Mouse (Mus musculus) lung, embryonic 14.5 days (tissue): Measurements from ENCODE around the gene Rasgrp1. TPM values are rescaled to one million over a fixed set of nuclear protein-coding genes. Genes with fewer than 3 reads are reported as not detected.

Experiments
- ATAC-seq: fragments of 200-750 bp; cut with Nextera tagmentation; 2 replicates; pipeline ENCODE4 v1.8.0; 2017; ENCODE audit warnings: mild to moderate bottlenecking, moderate TSS enrichment, moderate library complexity; ENCODE audit not compliant: insufficient read depth
- DNase-seq: peaks from one replicate; pipeline ENCODE4 v3.0.0-alpha.2; 2015
- H3K27ac ChIP-seq: fragments of 300-500 bp; sonication (generic); 2 replicates; pipeline ENCODE4 v1.5.1; 2014; ENCODE audit warnings: low read depth, mild to moderate bottlenecking, moderate library complexity
- H3K27me3 ChIP-seq: fragments of 300-500 bp; sonication (generic); 2 replicates; pipeline ENCODE4 v1.6.1; 2014; ENCODE audit warnings: low read length, control low read depth; ENCODE audit not compliant: insufficient read depth
- H3K36me3 ChIP-seq: fragments of 300-500 bp; sonication (generic); 2 replicates; pipeline ENCODE4 v1.6.1; 2014; ENCODE audit warnings: control low read depth; ENCODE audit not compliant: insufficient read depth
- H3K4me1 ChIP-seq: fragments of 300-500 bp; sonication (generic); 2 replicates; pipeline ENCODE4 v1.6.1; 2014; ENCODE audit warnings: antibody characterized with exemption, control low read depth; ENCODE audit not compliant: insufficient read depth
- H3K4me2 ChIP-seq: fragments of 300-500 bp; sonication (generic); 2 replicates; pipeline ENCODE4 v1.6.1; 2014; ENCODE audit warnings: mild to moderate bottlenecking
- H3K4me3 ChIP-seq: fragments of 300-500 bp; sonication (generic); 2 replicates; pipeline ENCODE4 v1.5.1; 2014; ENCODE audit warnings: low read depth, low read length
- H3K9ac ChIP-seq: fragments of 300-500 bp; sonication (generic); 2 replicates; pipeline ENCODE4 v1.6.1; 2014
- H3K9me3 ChIP-seq: fragments of 300-500 bp; sonication (generic); 2 replicates; pipeline ENCODE4 v1.6.1; 2016; ENCODE audit warnings: low read depth, low read length, control low read depth
- CTCF ChIP-seq: IDR thresholded peaks from 2 replicates; pipeline ENCODE4 v1.5.1; 2016; ENCODE audit warnings: antibody characterized with exemption, low read depth
- WGBS: fragments of 180-500 bp; shearing (Covaris S2); extraction: QIAGEN DNeasy Blood & Tissue Kit; methylation state at CpG from one replicate; pipeline ENCODE4 v1.1.7; 2014; 5-methylcytosine and 5-hydroxymethylcytosine counted together
- polyA plus RNA-seq: library from polyadenylated mRNA; unstranded; fragments of >200 nt; fragmentation: Nextera tagmentation; extraction: Ambion mirVana; gene quantifications from 2 replicates; pipeline ENCODE4 v1.2.1, GENCODE M21; 2014

Rasgrp1 gene
- polyA plus RNA-seq, 1 experiment from 2014 or later: 1.5 TPM

DNA sequence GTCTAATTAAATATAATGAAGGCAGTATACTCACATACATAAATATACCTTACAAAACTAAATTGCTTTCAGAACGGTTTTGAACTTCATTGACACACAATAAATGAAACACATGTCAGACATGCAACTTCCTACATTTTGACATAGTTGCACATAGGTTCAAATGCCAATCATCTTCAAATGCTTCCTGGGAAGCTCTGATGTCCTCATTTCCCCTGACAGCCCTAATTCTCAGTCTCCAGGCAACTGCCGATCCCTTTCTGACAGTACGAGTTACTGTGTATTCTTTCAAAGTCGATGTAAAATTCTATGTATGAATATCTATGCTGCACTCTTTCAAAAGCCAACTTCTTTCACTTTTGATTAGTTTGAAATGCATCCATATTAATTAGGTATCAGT, 100.8 kb downstream of the Rasgrp1 start:
- Histone ChIP-seq H3K36me3 (no peaks in the 10 kb centered on the region), H3K9me3 (no peaks in the 10 kb centered on the region), H3K27ac (no peak overlapping the region), H3K27me3 (no peaks in the 10 kb centered on the region), H3K9ac (no peak overlapping the region), H3K4me3 (no peak overlapping the region), H3K4me1 (no peaks in the 10 kb centered on the region), H3K4me2 (no peak overlapping the region)
- 74% methylated on average over 4 of the region's 4 CpGs for WGBS
- no peak for DNase-seq
- no peak for TF ChIP-seq CTCF
- no peak for ATAC-seq

DNA sequence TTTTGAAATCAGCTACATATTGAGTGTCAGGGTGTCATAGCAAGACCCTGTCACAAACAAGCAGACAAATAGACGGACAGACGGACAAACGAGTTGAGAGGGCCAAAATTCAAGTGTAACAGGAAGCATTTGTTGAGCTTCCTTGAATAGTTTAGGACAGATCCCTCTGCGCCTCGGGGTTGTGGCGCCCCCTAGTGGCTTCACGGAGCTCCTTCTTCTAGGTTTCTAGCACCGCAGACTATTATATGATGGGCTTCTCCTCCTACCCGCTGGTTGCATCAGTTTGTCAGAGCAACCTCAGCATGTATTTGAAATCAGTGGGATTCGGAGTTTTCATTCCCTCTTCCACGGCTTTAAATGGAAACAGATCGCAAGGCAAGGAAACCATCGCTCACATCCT, 111.5 kb downstream of the Rasgrp1 start:
- Histone ChIP-seq H3K27me3 (no peaks in the 10 kb centered on the region), H3K9me3 (no peaks in the 10 kb centered on the region), H3K36me3 (no peaks in the 10 kb centered on the region), H3K4me2 (no peak overlapping the region; the same call in 1 of the 2 replicates), H3K4me3 (no peak overlapping the region), H3K27ac (no peak overlapping the region), H3K4me1 (peaks cover 4% of the 10 kb centered on the region), H3K9ac (no peak overlapping the region)
- 5% methylated on average over 13 of the region's 13 CpGs for WGBS
- TF ChIP-seq CTCF: peak; percentile 92
- peak; percentile 94 for DNase-seq
- ATAC-seq: peak; percentile 90

DNA sequence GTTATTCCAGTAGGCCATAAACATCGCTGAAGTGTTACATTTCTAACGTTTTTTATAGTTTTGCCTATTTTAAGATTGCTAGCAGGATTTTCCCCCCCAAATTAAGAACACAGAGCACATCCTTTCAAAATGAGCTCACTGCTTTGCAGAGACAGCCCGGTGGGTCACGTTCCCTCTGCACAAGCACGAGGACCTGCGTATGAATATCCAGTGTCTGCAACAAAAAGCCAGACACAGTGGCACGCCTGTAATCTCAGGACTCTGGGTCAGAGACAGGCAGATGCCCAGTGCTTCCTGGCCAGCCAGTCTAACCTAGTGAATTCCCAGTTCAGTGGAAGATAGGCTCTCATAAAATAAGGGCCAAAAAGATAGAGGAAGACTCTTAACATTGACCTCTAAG, 112.5 kb downstream of the Rasgrp1 start:
- H3K27me3 ChIP-seq: no peaks in the 10 kb centered on the region
- no peak overlapping the region for H3K4me3 ChIP-seq
- no peak overlapping the region for H3K27ac ChIP-seq
- ATAC-seq: no peak
- 83% methylated on average over 7 of the region's 7 CpGs for WGBS
- no peak for DNase-seq
- H3K9ac ChIP-seq: no peak overlapping the region
- no peak overlapping the region for H3K4me2 ChIP-seq
- H3K9me3 ChIP-seq: no peaks in the 10 kb centered on the region
- no peaks in the 10 kb centered on the region for H3K36me3 ChIP-seq
- no peak for TF ChIP-seq CTCF
- peaks cover 4% of the 10 kb centered on the region for H3K4me1 ChIP-seq

Other genes with a start within 250 kb of the Rasgrp1 start
- 33.6 and 33.7 TPM in 2 replicates for gene Spred1, start 221.6 kb downstream of the Rasgrp1 start, polyA plus RNA-seq
- gene Fam98b, start 93.3 kb downstream of the Rasgrp1 start, polyA plus RNA-seq: 8.4 and 8.5 TPM in 2 replicates